Mouse (Mus musculus): ENCODE data around the gene Nts.
"Not testable (repeated sequence)": the region's sequence is repeated elsewhere in the genome, so short reads cannot be mapped to it uniquely, and the experiment has no call there.

Nts gene

DNA sequence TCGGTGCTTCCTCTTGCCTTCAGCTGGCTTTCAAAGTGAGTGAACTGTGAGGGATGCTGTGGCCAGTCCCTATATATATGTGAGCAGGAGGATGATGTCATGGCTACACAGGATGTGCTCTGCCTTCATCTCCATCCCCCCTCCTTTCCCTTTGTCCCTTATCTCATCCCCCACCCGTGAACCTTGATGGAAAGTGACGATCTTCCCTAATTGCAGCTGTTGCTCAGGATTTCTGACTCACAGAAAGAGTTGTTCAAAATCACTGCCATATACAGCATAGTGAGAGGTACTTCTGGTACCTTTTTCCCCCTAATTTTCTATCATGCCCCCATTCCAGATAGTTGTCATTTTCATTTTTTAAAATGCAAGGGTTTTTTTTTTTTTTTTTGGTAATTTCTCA, at the start of gene Nts:
Nts (minus strand) TSS at position 101 of the 400 bp plus-strand sequence.
- no peak for DNase-seq (ENCODE audit: low read depth)

DNA sequence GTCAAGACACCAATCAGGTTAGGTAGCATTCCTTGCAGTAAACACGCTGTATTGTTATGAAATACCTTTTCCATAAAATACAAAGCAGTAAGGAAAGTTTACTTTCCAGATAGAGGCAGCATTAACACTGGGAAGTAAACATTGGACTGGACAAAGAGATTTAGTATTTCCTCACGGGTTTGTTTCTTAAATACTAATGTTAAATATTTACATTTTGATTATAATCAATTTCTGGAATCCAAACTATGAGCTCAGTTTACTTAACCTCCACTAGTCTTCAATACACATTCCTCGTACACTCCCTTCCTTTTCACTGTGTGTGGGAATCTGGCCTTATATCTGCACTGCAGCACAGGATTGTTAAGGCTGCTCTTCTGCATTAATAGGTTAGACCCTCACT, 37.6 kb upstream of the Nts start:
- DNase-seq (ENCODE audit: low read depth): no peak

DNA sequence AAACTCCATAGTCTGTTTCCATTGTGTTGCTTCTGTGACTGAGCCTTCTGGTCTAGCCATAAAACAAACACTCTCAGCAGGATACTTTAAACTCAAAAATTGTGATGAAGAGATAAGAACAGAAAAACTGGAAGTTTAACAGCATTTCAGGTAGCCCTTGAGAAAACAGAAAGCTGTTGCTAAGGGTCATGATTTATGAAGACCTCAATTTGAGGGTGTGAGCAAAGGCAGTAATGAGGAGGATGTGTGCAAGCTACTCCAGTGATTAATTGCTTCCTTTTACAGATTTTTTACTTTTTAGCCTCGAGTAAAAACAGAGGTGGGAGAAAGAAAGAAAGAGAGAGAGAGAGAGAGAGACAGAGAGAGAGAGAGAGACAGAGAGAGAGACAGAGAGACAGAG, 23.9 kb upstream of the Nts start:
- DNase-seq (ENCODE audit: low read depth): no peak

DNA sequence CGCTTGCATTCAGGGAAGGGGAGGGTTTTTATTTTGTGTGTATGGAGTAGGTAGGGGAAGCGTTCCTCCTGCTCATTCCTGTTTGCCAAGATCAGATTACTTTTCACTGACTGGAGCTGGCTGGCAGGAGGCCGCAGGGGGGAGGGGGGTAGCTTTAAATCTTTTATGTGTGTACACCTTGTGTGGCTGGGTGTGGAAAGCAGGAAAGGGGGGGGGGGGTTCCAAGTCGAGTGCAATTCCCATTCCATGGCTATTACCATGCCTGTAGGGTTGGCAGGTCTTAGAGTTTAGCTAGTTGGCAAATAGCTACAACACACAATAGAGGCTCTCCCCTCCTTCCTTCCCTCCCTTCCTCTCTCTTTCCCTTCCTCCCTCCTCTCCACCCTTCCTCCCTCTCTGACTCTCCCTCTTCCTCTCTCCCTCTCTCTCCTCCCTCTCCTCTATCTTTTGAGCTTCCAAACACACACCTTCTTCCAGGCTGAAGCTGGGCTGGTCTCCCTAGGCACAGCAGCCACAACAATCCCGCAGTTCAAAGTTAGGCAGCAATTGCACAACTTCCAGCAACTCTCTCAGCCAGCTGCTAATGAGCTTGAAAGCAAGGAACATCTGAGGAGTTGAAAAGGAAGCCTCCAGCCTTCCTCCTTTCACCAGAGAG, 21.6 kb upstream of the Nts start, which contains the start of gene Rassf9:
Rassf9 (plus strand) TSS at position 416 of the 655 bp plus-strand sequence.
- no peak for DNase-seq (ENCODE audit: low read depth)

DNA sequence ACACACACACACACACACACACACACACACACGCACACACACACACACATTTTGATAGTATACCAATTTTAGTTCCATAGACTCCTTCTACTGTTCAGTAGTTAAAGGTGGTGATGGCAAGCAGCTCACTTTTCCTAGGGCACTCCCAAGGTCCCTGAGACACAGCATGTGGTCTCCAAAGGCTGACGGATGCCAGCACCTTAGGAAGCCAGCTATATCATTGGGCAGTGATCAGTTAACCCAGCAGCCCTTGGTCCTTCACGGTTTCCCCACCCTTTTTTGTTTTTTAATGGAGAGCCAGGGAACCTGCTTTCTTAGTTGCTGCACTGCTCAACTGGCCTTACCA, 21.1 kb upstream of the Nts start:
- no peak for DNase-seq (ENCODE audit: low read depth)

DNA sequence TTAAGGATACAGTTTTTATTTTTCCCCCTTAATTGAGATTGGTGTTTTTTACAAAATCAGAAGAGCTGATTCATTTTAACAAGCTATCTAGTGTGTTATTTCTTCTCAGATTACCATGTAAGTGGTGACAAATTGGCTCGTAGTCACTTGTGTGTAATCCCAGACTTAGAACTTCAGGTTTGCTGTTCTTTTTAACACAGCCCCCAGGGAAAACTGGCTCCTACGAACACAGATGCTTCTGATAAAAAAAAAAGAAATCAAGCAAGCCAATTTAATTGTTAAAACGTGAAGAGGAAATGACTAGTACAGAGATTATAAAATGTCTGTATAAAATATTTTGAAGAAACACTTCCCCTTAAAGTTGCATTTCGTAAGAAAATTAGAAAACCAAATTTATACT, 17.1 kb upstream of the Nts start:
- no peak for DNase-seq (ENCODE audit: low read depth)

DNA sequence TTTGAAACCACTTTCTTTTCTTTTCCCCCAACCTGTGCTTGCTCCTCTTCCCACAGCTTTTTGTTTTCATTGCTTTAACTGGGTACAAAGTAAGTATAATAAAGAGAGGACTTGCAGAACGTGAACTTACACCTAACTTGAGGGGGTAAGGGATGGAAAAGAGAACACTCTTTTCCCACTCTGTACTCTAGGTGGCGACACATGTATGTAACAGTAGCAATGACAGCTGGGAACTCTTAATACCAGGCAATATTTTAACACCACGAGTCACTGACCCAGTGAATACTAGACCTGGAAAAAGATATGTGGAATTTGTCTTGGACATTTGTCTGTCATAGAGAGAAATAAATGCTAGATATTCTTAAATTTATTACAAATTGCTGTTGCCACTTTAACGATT, 8.5 kb upstream of the Nts start:
- peak; percentile 7 for DNase-seq (ENCODE audit: low read depth)

DNA sequence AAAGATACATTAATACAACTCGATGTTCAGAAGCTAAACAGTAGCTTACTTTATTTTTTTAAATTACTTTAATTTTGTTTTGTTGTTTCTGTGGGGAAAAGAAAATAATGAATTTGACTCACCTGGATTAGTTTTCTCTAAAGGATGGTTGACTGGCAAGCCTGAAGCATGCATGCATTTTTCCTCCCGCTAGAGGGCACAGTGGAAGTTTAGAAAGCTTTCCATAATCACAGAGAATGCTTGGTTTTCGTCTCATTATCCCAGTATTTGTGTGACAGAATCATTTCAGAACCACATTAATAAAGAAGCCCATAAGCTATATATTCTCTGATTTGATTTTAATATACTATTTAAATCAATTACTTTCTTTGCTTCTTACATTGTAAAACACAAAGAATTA, 1.5 kb upstream of the Nts start:
- peak; percentile 5 for DNase-seq (ENCODE audit: low read depth)

DNA sequence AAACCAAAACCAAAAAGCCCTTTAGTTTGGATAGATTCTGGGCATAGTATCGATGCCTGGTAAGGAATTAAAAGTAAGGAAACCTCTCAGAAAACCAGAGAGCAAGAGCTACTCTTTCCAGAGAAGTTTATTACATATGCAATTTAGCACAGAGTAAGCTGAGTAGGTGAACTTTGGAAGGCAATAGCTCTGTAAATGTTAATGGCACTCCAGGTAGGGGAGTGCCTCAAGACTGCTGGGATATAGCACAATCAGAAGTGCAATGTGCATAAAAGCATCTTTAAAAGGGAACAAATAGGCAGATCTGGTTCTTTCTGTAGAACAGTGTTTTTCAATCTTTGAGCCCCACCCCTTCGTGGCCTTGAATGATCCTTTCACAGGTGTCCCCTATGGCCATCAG, 20.9 kb downstream of the Nts start:
- DNase-seq (ENCODE audit: low read depth): no peak

DNA sequence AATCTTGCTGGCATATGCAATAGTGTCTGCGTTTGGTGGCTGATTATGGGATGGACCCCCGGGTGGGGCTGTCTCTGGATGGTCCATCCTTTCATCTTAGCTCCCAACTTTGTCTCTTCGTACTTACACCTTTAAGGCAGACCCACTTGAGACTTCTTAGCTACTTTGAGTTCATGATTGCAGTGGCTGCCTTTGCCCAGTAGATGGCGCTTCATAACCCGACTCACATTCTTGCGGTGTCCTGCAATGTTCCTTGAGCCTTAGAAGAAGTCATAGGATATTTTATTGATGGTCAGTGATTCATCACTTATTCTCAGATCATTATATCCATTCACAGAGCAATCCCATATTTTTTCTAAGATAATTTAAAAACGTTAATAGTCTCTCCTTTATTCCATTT, 38.5 kb downstream of the Nts start:
- DNase-seq (ENCODE audit: low read depth): no peak

DNA sequence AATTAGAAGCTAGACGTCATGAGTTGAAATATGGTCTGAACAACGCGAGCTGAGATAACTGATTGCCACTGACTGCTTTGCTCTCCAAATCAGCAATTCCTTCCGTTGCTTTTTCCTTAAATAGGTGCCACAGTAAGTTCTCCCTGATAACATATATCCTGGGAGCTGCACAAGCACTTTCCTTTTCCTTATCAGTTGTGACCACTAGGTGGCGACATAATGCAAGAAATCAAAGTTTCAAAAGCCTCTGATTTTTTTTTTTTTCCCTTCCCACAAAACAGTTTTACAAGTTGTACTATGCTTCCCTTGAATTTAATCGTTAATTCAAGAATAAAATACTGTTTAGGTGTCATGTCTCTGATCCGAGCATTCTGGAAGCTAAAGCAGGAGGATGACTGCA, 40.8 kb downstream of the Nts start:
- peak; percentile 39 for DNase-seq (ENCODE audit: low read depth)

DNA sequence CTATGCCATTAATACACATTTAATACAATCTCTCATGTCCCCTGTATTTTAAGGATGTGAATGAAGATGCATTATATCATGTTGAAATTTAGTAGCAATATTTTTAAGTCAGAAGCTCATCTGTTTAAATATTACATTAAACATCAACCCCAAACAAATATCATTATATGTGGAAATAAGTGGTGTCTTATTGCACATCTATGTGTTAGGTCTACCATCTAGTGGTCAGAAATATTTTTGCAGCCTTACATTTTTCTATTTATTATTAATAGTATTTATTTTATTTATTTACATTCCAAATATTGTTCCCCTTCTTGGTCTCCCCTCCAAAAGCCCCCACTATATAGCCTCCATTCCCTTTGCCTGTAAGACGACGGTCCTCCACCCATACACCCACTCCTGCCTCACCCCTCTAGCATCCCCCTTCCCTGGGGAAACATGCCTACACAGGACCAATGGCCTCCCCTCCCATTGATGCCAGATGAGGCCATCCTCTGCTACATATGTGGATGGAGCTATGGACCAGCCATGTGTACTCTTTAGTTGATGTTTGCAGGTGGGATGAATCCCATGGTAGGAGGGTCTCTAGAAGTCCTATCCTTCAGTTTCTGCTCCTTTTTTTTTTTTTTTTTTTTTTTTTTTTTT, 45.3 kb downstream of the Nts start:
- no peak for DNase-seq (ENCODE audit: low read depth)

DNA sequence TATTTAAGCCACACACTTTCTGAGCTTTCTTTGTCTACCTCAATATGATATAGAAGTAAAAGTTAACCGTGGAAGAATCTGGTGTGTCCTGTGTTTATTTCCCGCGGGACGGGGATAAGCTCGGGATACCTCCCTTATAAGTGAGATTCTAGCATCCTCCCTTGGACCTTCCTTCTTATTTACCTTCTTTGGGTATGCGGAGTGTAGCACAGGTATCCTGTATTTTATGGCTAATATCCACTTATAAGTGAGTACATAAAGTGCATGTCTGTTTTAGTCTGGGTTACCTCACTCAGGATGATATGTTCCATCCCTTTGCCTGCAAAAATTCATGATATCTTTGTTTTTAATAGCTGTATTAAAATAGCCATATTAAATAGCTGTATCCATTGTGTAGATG, 54.8 kb downstream of the Nts start:
- not testable (repeated sequence) for DNase-seq (ENCODE audit: low read depth)

DNA sequence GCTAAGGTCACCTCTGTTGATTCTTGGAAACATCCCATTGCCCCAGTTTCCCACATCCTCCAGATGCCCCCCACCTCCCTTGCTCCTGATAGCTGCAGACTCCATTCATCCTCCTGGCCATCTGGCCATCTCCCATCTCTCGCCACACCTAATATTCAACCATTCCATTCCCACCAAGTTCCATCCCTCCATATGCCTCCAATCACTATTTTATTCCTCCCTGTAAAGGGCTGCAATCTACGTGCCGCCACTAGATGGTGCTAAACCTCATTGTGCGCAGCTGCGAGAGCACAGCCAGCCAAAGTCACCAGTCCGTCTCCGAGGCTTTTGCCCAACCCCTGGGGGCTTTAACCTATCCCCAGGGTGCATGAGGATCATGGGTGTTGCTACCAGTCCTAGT, 55.2 kb downstream of the Nts start:
- DNase-seq (ENCODE audit: low read depth): not testable (repeated sequence)
